Mouse (Mus musculus) E14TG2a.4 (cell line): ENCODE data around the gene Arhgef40.
A peak's percentile ranks its signal among the peaks of the same experiment; 100 is the strongest.
"Not testable (repeated sequence)": the region's sequence is repeated elsewhere in the genome, so short reads cannot be mapped to it uniquely, and the experiment has no call there.

ENCODE experiments used
- H3K27me3 ChIP-seq: 2 replicates; pipeline ENCODE4 v1.6.1; 2014; ENCODE audit warnings: low read length, control low read depth; ENCODE audit not compliant: insufficient read depth
- H3K36me3 ChIP-seq: 2 replicates; pipeline ENCODE4 v1.6.1; 2014; ENCODE audit warnings: low read length, control low read depth; ENCODE audit not compliant: insufficient read depth
- H3K4me1 ChIP-seq: replicated peaks from 2 replicates; pipeline ENCODE4 v1.6.1; 2014; ENCODE audit warnings: low read depth, low read length, control low read depth
- H3K4me3 ChIP-seq: replicated peaks from 2 replicates; pipeline ENCODE4 v1.5.1; 2014; ENCODE audit warnings: mild to moderate bottlenecking, low read length
- H3K9me3 ChIP-seq: 2 replicates; pipeline ENCODE4 v1.6.1; 2014; ENCODE audit warnings: low read length, control low read depth
- CTCF ChIP-seq: conservative IDR thresholded peaks from 2 replicates; pipeline ENCODE4 v1.5.1; 2014; ENCODE audit warnings: low read length
- NANOG ChIP-seq: IDR thresholded peaks from 2 replicates; pipeline ENCODE4 v1.6.1; 2014; ENCODE audit warnings: borderline replicate concordance, low read length, mixed read lengths
- POU5F1 ChIP-seq: IDR thresholded peaks from 2 replicates; pipeline ENCODE4 v1.6.1; 2014; ENCODE audit warnings: low read length, borderline replicate concordance

Arhgef40 gene

DNA sequence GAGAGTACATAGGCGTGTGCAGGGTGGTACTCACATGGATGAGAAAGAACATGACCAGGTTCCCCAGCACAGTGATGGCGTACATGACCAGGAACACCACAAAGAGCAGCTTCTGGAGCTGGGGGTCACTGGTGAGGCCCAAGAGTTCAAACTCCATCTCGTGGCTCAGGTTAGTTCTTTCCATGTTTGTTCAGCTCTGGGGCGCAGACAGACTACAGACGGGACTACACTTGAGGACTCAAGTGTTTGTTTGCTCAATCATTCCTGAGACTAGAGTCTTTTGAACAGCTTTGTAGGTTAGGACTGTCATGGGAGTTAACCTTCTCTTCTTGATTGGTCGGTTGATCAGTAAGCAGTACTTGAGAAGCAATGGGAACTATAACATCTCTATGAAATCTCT is 51.4 kb downstream of the Arhgef40 start:
- H3K9me3 ChIP-seq, result no peaks in the 10 kb centered on the region
- no peak for TF ChIP-seq NANOG
- H3K36me3 ChIP-seq, result no peaks in the 10 kb centered on the region
- no peaks in the 10 kb centered on the region for H3K27me3 ChIP-seq
- H3K4me3 ChIP-seq, result no peak overlapping the region
- H3K4me1 ChIP-seq, result no peaks in the 10 kb centered on the region

DNA sequence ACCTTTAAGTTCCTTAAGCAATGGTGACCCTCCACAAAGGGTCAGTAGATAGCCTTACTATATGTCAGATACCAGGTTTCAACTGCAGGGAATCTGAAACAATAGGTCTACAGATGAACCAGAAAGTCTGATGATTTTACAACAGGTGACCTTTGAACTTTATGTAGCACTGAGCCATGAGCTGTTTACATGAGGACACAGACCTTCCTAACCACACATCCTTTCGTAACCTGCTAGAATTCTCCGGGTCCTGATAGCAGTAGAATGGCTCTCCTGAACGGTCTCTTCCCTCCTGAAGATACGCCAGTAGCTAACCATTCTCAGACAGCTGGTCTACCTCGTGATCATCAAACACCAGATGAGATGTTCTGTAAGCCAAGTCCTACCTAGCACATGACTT is 54.8 kb downstream of the Arhgef40 start:
- Histone ChIP-seq H3K4me1 (no peaks in the 10 kb centered on the region), H3K9me3 (no peaks in the 10 kb centered on the region), H3K27me3 (no peaks in the 10 kb centered on the region), H3K36me3 (no peaks in the 10 kb centered on the region), H3K4me3 (no peak overlapping the region)
- no peak for TF ChIP-seq POU5F1
- TF ChIP-seq CTCF, result no peak
- TF ChIP-seq NANOG, result no peak

DNA sequence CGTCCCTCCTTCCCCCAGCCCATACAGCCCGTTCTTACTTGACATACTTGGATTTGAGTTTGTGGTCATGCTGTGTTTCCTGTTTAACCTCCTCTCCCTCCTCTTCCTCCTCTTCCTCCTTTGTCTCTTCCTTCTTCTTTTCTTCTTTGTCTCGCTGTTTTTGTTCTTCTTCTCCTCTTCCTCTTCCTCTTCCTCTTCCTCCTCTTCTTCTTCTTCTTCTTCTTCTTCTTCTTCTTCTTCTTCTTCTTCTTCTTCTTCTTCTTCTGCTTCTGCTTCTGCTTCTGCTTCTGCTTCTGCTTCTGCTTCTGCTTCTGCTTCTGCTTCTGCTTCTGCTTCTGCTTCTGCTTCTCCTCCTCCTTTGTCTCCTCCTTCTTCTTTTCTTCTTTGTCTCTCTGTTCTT is 57.8 kb downstream of the Arhgef40 start, which contains the start of gene Olfr221:
Gene Olfr221, minus strand, starts transcription at position 101 of the 400 bp plus-strand sequence.
- not testable (repeated sequence) for H3K36me3 ChIP-seq, H3K4me3 ChIP-seq, H3K9me3 ChIP-seq, H3K27me3 ChIP-seq
- H3K4me1 ChIP-seq, result peaks cover 20% of the 10 kb centered on the region

DNA sequence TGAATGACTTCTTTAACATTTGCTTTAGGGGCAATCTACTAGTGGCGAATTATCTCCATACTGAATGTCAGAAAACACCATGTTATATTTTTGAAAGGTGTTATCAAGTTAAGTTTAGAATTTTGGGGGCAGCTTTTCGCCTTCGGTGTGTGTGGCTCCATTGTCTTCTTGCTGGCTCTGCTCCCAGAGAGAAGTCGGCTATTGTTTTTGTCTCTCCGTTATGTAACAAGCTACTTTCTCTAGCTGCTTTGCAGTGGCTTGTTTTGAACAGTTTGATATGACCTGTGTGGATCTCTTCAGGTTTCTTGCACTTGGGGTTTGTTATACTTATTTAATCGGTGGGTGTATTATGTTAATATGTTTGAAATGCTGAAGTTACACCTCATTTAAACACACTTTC is 58.9 kb downstream of the Arhgef40 start:
- peaks cover 23% of the 10 kb centered on the region for H3K4me1 ChIP-seq
- H3K27me3 ChIP-seq, result no peaks in the 10 kb centered on the region
- no peaks in the 10 kb centered on the region for H3K36me3 ChIP-seq
- TF ChIP-seq NANOG, result no peak
- no peak for TF ChIP-seq CTCF
- no peak for TF ChIP-seq POU5F1
- no peak overlapping the region for H3K4me3 ChIP-seq
- 0 out of 2 replicates have a peak, but pooled peaks cover 2% of the 10 kb centered on the region for H3K9me3 ChIP-seq

DNA sequence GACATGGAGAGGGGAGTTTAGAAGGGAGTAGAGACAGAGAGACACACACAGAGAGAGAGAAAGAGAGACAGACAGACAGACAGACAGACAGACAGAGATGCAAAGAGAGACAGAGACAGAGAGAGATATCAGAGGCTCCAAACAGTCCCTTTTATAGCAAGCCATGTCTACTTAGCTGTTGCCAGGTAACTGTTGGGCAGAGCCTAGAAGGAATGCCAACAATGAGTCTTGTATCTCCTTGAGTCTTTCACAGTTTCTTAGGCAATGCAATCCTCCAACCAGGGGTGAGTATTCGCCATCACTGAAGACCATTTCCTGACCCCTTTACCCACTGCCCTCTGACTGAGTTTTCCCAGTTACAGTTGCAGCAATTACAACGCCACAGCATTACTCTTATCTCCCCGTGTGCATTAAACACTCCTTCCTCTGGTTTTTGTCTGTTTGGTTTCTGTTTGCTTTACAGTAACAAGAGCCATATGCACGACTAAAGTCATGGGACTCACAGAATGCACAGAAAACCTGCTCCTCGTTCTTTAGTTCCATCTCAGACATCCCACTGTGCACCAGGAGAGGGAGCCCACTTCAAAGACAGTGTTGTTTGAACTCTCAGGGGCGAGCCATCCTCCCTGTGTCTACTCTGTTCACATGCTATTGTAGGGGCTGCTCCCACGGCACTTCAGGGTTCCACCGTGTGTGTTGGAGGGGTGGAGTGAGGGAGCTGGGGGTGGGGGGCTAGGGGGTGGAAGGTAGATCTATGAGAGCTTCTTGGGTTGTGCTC is 60.6 kb downstream of the Arhgef40 start:
- no peak overlapping the region for H3K4me3 ChIP-seq
- TF ChIP-seq CTCF, result peak; percentile 58
- TF ChIP-seq POU5F1, result no peak
- H3K9me3 ChIP-seq, result peaks cover 6% of the 10 kb centered on the region
- peaks cover 25% of the 10 kb centered on the region for H3K4me1 ChIP-seq
- no peaks in the 10 kb centered on the region for H3K36me3 ChIP-seq
- no peaks in the 10 kb centered on the region for H3K27me3 ChIP-seq

DNA sequence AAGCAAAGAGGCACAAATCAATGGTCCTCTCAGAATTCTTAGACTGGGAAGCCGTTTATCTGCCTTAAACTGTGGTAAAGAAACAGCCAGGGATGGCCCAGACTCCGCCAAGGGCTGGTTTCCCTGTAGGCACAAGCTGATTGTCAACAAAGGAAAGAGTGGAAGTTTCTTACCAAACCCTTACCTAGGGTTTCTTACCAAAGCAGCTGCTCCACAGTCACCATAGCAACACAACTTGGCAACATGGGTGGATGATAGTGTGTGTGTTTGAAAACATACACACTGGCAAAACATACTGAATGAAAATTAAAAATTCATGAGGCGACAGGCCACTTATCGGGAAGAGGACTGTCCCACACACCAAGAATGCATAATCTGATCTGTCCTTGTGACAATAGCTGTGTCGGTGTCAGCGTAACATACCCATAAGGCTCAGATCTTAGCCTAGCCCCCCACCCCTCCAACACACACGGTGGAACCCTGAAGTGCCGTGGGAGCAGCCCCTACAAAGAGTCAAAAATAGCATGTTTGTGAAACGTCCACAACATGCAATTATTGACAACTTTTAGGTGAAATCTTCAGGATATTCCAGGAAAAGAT is 61.5 kb downstream of the Arhgef40 start:
- no peak for TF ChIP-seq NANOG
- no peak for TF ChIP-seq POU5F1
- TF ChIP-seq CTCF, result no peak
- no peak overlapping the region for H3K4me3 ChIP-seq
- peaks cover 25% of the 10 kb centered on the region for H3K4me1 ChIP-seq
- H3K36me3 ChIP-seq, result no peaks in the 10 kb centered on the region
- no peaks in the 10 kb centered on the region for H3K27me3 ChIP-seq
- H3K9me3 ChIP-seq, result peaks cover 15% of the 10 kb centered on the region

DNA sequence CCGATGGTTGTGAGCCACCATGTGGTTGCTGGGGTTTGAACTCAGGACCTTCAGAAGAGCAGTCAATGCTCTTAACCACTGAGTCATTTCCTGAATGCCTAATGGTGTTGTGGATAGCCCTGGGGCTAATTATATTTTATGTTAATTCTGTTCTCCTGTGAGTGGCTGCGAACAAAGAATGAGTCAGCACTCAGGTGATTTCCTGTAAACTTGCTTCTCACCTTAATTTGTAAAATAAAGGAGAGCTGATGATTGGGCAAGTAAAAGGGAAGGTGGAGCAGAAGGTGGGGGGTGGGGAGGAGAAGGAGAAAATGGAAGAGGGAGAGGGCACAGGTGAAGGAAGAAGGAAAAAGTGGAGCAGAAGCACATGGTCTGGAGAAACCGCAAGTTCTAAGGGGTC is 68.2 kb downstream of the Arhgef40 start:
- not testable (repeated sequence) for H3K4me3 ChIP-seq, H3K27me3 ChIP-seq, H3K4me1 ChIP-seq
- Histone ChIP-seq H3K36me3 (peaks cover 18% of the 10 kb centered on the region), H3K9me3 (peaks cover 67% of the 10 kb centered on the region)
